Mouse (Mus musculus): ENCODE data around the gene Rcn2. TPM values are rescaled to one million over a fixed set of nuclear protein-coding genes. Genes with fewer than 3 reads are reported as not detected.

Rcn2 gene
- total and polyA plus RNA-seq, 2 experiments from 2014 or later = 102 to 305 TPM

DNA sequence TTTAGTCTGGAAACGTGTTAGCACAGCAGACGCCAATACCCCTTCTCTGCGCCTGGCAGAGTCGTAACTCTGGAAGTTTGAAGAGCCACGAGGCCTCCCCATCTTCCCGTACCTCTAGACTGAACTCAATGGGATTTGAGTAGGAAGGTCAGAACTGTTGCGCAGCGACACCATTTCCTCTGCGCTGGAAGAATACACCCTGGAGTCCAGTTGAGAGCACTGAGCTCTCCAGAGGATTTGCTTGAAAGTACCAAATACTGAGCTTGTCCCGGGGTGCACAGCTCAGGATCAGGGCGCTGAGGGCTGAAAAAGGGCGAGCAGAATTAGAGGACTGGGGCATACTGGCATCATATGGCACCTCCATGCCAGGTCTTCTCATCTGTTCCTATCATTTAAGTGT, 33.2 kb downstream of the Rcn2 start:
- no peaks in the 10 kb centered on the region for H3K36me3 ChIP-seq (ENCODE audit: insufficient read depth, low read length)
- no peak overlapping the region for H3K4me3 ChIP-seq (ENCODE audit: low read length)
- no peak overlapping the region for H3K4me2 ChIP-seq (ENCODE audit: low read depth, low read length)
- H3K27ac ChIP-seq = peak overlapping the region; percentile 54
- TF ChIP-seq CTCF (IDR thresholded peaks at IDR 0.05; ENCODE audit: low read depth) = no peak
- no peaks in the 10 kb centered on the region for H3K9me3 ChIP-seq (ENCODE audit: low read length)
- H3K27me3 ChIP-seq (ENCODE audit: insufficient read depth, low read length) = no peaks in the 10 kb centered on the region
- no peak for DNase-seq (ENCODE audit: low spot score)
- 71% methylated on average over 12 of the region's 12 CpGs for WGBS
- peak; percentile 62; the same call in 1 of the 2 replicates for ATAC-seq
- H3K9ac ChIP-seq (replicated peaks; ENCODE audit: low read length) = no peak overlapping the region
- H3K4me1 ChIP-seq (ENCODE audit: insufficient read depth, low read length) = no peaks in the 10 kb centered on the region

DNA sequence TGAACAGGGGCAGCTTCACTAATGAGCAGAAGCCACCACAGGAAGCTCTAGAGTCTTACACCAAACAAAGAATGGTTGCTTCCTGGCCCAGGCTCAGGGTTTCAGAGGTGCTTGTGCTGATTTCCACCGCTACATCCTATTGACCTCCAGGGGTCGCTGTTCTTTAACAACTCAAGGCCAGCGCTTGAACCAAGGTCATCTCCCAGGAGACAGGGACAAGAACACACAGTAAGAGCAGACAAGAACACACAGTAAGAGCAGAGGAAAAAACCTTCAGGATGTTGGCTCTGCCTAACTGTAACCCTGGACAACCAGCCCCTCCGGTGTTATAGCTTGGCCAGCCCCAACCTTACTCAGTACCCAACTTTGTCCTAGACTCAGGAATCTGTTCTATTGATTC, 33.6 kb downstream of the Rcn2 start:
- Histone ChIP-seq H3K27ac (peak overlapping the region; percentile 69), H3K27me3 (ENCODE audit: insufficient read depth, low read length) (no peaks in the 10 kb centered on the region), H3K9me3 (ENCODE audit: low read length) (no peaks in the 10 kb centered on the region), H3K4me2 (ENCODE audit: low read depth, low read length) (no peak overlapping the region), H3K36me3 (ENCODE audit: insufficient read depth, low read length) (no peaks in the 10 kb centered on the region), H3K4me1 (ENCODE audit: insufficient read depth, low read length) (no peaks in the 10 kb centered on the region), H3K4me3 (ENCODE audit: low read length) (no peak overlapping the region), H3K9ac (replicated peaks; ENCODE audit: low read length) (no peak overlapping the region)
- peak; percentile 81 for TF ChIP-seq CTCF (IDR thresholded peaks at IDR 0.05; ENCODE audit: low read depth)
- 2% methylated on average over 4 of the region's 4 CpGs for WGBS
- DNase-seq (ENCODE audit: low spot score) (peak; percentile 94), ATAC-seq (peak; percentile 94)

DNA sequence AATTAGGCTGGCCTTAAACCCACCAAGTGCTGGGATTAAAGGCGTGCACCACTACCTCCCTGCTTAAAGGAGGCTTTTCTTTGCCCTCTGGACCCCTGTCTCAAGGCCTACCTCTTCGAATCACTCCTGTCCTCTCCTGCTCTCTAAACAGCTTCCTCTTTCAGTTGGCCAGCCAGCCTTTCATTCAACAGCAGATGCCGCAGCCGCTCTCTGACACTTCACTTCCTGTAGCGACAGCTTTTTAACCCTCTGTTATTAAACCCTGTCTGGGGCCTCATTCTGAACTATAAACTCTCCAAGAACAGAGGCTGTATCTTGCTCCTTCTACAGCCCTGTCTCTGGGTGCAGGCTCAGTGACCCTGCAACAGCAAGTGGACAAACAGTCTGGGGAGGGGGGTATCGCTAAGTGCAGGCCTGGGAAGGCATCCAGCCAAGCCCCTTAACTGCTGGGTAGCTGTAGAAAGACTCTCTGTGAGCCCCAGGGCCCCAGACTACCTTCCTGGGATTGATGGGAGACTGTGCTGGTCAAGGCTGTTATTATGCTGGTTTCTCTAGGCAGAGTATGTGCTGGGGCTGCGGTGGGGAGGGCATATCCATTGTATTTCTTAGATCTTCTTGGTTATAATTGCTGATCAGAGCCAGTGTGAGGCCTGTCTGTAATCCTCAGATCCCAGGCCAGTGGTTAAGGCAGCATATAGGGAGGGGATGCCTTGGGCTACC, 34.4 kb downstream of the Rcn2 start:
- Histone ChIP-seq H3K27me3 (ENCODE audit: insufficient read depth, low read length) (no peaks in the 10 kb centered on the region), H3K9ac (replicated peaks; ENCODE audit: low read length) (0 out of 2 replicates have a peak overlapping the region, but pooled peaks have one; percentile 13), H3K9me3 (ENCODE audit: low read length) (no peaks in the 10 kb centered on the region), H3K36me3 (ENCODE audit: insufficient read depth, low read length) (no peaks in the 10 kb centered on the region), H3K4me3 (ENCODE audit: low read length) (no peak overlapping the region), H3K27ac (peak overlapping the region; percentile 69), H3K4me2 (ENCODE audit: low read depth, low read length) (no peak overlapping the region), H3K4me1 (ENCODE audit: insufficient read depth, low read length) (no peaks in the 10 kb centered on the region)
- DNase-seq (ENCODE audit: low spot score) (peak; percentile 39), ATAC-seq (peak; percentile 5; the same call in 1 of the 2 replicates)
- TF ChIP-seq CTCF (IDR thresholded peaks at IDR 0.05; ENCODE audit: low read depth) = no peak
- WGBS = 36% methylated on average over 7 of the region's 7 CpGs

DNA sequence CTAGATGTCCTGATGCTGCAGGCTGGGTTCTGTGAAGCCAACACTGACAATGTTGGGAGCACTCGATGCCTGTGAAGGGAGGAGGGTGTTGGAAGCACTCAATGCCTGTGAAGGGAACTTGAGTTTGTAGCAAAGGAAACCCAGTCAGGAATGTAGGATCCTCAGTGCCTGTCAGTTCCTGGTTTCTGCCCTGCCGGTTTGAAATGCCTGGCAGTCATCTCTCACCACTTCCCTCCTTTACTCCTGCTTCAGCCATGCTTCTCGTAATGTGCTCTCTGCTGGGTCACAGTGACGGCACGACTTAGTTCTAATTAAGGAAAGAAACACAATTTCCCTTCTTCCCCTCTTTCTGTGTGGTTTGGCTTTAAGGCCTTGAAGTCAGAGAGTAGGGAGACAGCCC, 37.9 kb downstream of the Rcn2 start:
- Histone ChIP-seq H3K4me1 (ENCODE audit: insufficient read depth, low read length) (no peaks in the 10 kb centered on the region), H3K27ac (no peak overlapping the region), H3K9ac (replicated peaks; ENCODE audit: low read length) (no peak overlapping the region), H3K4me2 (ENCODE audit: low read depth, low read length) (no peak overlapping the region), H3K4me3 (ENCODE audit: low read length) (no peak overlapping the region), H3K9me3 (ENCODE audit: low read length) (no peaks in the 10 kb centered on the region), H3K27me3 (ENCODE audit: insufficient read depth, low read length) (no peaks in the 10 kb centered on the region), H3K36me3 (ENCODE audit: insufficient read depth, low read length) (no peaks in the 10 kb centered on the region)
- 86% methylated on average over 5 of the region's 5 CpGs for WGBS
- TF ChIP-seq CTCF (IDR thresholded peaks at IDR 0.05; ENCODE audit: low read depth) = no peak
- ATAC-seq = no peak
- DNase-seq (ENCODE audit: low spot score) = no peak

DNA sequence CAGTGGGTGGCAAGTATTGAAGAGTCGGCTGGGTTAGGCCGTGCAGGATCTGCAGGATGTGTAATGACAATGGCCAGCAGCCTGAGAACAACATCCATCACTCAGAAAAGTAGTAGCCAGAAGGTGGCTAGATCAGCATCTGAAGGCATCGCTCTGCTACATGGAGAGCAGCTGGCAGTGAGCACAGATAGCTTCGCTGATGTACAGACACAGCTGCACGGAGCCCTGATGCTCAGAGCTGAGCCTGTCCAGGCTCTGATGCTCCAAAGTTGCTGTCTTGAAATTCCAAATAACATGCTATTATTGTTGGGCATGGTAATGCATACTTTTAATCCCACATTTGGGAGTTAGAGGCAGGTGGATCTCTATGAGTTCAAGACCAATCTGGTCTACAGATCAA, 44.9 kb downstream of the Rcn2 start:
- H3K4me1 ChIP-seq (ENCODE audit: insufficient read depth, low read length) = no peaks in the 10 kb centered on the region
- DNase-seq (ENCODE audit: low spot score) (no peak), ATAC-seq (no peak)
- no peak for TF ChIP-seq CTCF (IDR thresholded peaks at IDR 0.05; ENCODE audit: low read depth)
- no peaks in the 10 kb centered on the region for H3K27me3 ChIP-seq (ENCODE audit: insufficient read depth, low read length)
- no peak overlapping the region for H3K4me2 ChIP-seq (ENCODE audit: low read depth, low read length)
- 80% methylated on average over 5 of the region's 5 CpGs for WGBS
- no peaks in the 10 kb centered on the region for H3K9me3 ChIP-seq (ENCODE audit: low read length)
- no peak overlapping the region for H3K9ac ChIP-seq (replicated peaks; ENCODE audit: low read length)
- H3K27ac ChIP-seq = no peak overlapping the region
- no peak overlapping the region for H3K4me3 ChIP-seq (ENCODE audit: low read length)
- no peaks in the 10 kb centered on the region for H3K36me3 ChIP-seq (ENCODE audit: insufficient read depth, low read length)

DNA sequence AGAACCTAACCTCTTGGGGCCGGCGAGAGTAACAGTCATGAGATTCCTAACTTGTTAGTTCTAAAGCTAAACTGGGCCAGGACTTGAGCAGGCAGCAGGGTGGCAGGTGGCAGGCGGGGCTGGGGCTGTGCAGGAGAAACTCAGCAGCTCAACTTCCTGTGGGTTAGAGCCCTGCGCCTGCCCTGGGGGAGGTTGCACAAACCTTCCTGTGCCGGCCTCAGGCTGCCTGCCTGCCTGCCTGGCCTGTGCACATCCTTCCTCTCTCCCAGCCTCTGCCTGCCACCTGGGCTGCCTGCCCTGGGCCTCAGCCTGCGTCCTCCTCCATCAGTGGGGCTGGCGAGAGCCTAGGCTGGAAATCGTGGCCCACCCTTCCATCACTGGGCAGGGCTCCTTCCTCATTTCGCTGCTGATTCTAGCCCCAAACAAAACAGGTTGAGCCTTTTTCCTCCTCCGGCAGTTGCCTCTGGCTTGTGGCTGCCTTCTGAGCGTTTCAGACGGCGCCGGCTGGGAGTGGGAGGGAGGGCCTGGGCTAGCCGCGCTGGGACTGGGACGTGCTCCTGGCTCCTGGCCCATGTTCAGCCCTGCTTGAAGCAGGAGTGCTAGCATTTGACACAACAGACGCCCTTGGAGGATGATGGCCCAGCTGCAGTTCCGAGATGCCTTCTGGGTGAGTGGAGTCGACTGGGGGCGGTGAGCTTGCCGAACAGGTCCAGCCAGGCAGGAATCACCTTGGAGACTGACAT, 48.3 kb downstream of the Rcn2 start, which contains the start of gene Pstpip1:
Gene Pstpip1 (plus strand): TSS at position 185 of the 743 bp plus-strand sequence.
- 26% methylated on average over 22 of the region's 22 CpGs for WGBS
- Histone ChIP-seq H3K4me2 (ENCODE audit: low read depth, low read length) (peak within 1 kb of the TSS; percentile 37), H3K4me3 (ENCODE audit: low read length) (no peak within 1 kb of the TSS), H3K4me1 (ENCODE audit: insufficient read depth, low read length) (no peaks in the 10 kb centered on the region), H3K9ac (replicated peaks; ENCODE audit: low read length) (no peak within 1 kb of the TSS), H3K27me3 (ENCODE audit: insufficient read depth, low read length) (no peaks in the 10 kb centered on the region), H3K36me3 (ENCODE audit: insufficient read depth, low read length) (no peaks in the 10 kb centered on the region), H3K9me3 (ENCODE audit: low read length) (no peaks in the 10 kb centered on the region), H3K27ac (peak within 1 kb of the TSS; percentile 68)
- ATAC-seq = peak; percentile 85
- TF ChIP-seq CTCF (IDR thresholded peaks at IDR 0.05; ENCODE audit: low read depth) = no peak
- peak; percentile 78 for DNase-seq (ENCODE audit: low spot score)

All from hindbrain, postnatal 0 days (tissue).